Mouse (Mus musculus): ENCODE measurements around the gene Lyl1.

The Lyl1 gene

GRCm38 (mm10) chr8:84700941-84701911 is at the start of gene Lyl1:
Lyl1 (plus strand) TSS chr8:84701457.
- no peak for DNase-seq (ENCODE audit: low spot score)

- no peak for DNase-seq (ENCODE audit: low spot score)
Observed at GRCm38 (mm10) chr8:84653092-84653631, 48.1 kb upstream of the Lyl1 start.

- no peak for DNase-seq (ENCODE audit: low spot score)
Observed at GRCm38 (mm10) chr8:84654597-84654996, 46.7 kb upstream of the Lyl1 start.

- no peak for DNase-seq (ENCODE audit: low spot score)
Observed at GRCm38 (mm10) chr8:84655336-84656190, 45.7 kb upstream of the Lyl1 start.

- DNase-seq (ENCODE audit: low spot score): no peak
Observed at GRCm38 (mm10) chr8:84656191-84656525, 45.1 kb upstream of the Lyl1 start.

GRCm38 (mm10) chr8:84656641-84657126 is 44.6 kb upstream of the Lyl1 start:
- peak; percentile 87 for DNase-seq (ENCODE audit: low spot score)

GRCm38 (mm10) chr8:84657203-84657602 is 44.1 kb upstream of the Lyl1 start:
- DNase-seq (ENCODE audit: low spot score): no peak

- no peak for DNase-seq (ENCODE audit: low spot score)
Observed at GRCm38 (mm10) chr8:84657680-84658079, 43.6 kb upstream of the Lyl1 start.

GRCm38 (mm10) chr8:84658951-84659350 is 42.3 kb upstream of the Lyl1 start:
- no peak for DNase-seq (ENCODE audit: low spot score)

- peak; percentile 88 for DNase-seq (ENCODE audit: low spot score)
Observed at GRCm38 (mm10) chr8:84659936-84660818, 41.1 kb upstream of the Lyl1 start.

GRCm38 (mm10) chr8:84660819-84661457 is 40.3 kb upstream of the Lyl1 start:
- peak; percentile 32 for DNase-seq (ENCODE audit: low spot score)

GRCm38 (mm10) chr8:84661458-84661871 is 39.8 kb upstream of the Lyl1 start:
- DNase-seq (ENCODE audit: low spot score): peak; percentile 76

GRCm38 (mm10) chr8:84661961-84662571 is 39.2 kb upstream of the Lyl1 start:
- DNase-seq (ENCODE audit: low spot score): peak; percentile 59

GRCm38 (mm10) chr8:84662581-84663065 is 38.6 kb upstream of the Lyl1 start, which contains the start of gene Ier2:
Ier2 (minus strand) TSS chr8:84662852.
- peak; percentile 94 for DNase-seq (ENCODE audit: low spot score)

GRCm38 (mm10) chr8:84663483-84664327 is 37.6 kb upstream of the Lyl1 start:
- peak; percentile 86 for DNase-seq (ENCODE audit: low spot score)

- peak; percentile 54 for DNase-seq (ENCODE audit: low spot score)
Observed at GRCm38 (mm10) chr8:84664566-84665384, 36.5 kb upstream of the Lyl1 start.

GRCm38 (mm10) chr8:84665385-84665893 is 35.8 kb upstream of the Lyl1 start:
- no peak for DNase-seq (ENCODE audit: low spot score)

- DNase-seq (ENCODE audit: low spot score): no peak
Observed at GRCm38 (mm10) chr8:84668081-84668480, 33.2 kb upstream of the Lyl1 start.

Data from T-cell, adult 2 months (primary cell).